Mouse (Mus musculus) central nervous system, embryonic 14 days (tissue): ENCODE measurements around the gene Gast. TPM values are rescaled to one million over a fixed set of nuclear protein-coding genes. Genes with fewer than 3 reads are reported as not detected.

Experiments used
- polyA plus RNA-seq: library from polyadenylated mRNA; depleted of rRNA; stranded (reverse); fragments of >200 nt; gene quantifications from 2 replicates; pipeline ENCODE4 v1.2.3, GENCODE M21; 2012; rRNA removed

The Gast gene
- polyA plus RNA-seq = 0.26 and 0.29 TPM in 2 replicates

GRCm38 (mm10) chr11:100333944-100334457, at the start of gene Gast:
TSS of gene Gast (plus strand) at chr11:100334407.

GRCm38 (mm10) chr11:100319492-100320171, 14.6 kb upstream of the Gast start, which contains the start of gene Eif1:
TSS of gene Eif1 (plus strand) at chr11:100319885.

GRCm38 (mm10) chr11:100355972-100356818, 22.0 kb downstream of the Gast start, which contains the start of gene Hap1:
TSS of gene Hap1 (minus strand) at chr11:100356128.

Other genes with a start within 250 kb of the Gast start
- not detected in 2 replicates for gene Krt32, start 246.2 kb upstream of the Gast start, polyA plus RNA-seq
- not detected in 2 replicates for gene Krt35, start 238.2 kb upstream of the Gast start, polyA plus RNA-seq
- gene Krt36, start 228.8 kb upstream of the Gast start, polyA plus RNA-seq = not detected in 2 replicates
- gene Krt13, start 212.8 kb upstream of the Gast start, polyA plus RNA-seq = 0.11 TPM in 1 of 2 replicates, not detected in the other
- gene Krt15, start 198.5 kb upstream of the Gast start, polyA plus RNA-seq = 2.6 and 33.5 TPM in 2 replicates
- gene Krt19, start 185.7 kb upstream of the Gast start, polyA plus RNA-seq = 1.3 and 12.8 TPM in 2 replicates
- gene Krt9, start 141.2 kb upstream of the Gast start, polyA plus RNA-seq = 0.06 and 0.10 TPM in 2 replicates
- 4.5 and 41.4 TPM in 2 replicates for gene Krt14, start 126.9 kb upstream of the Gast start, polyA plus RNA-seq
- not detected in 2 replicates for gene Krt16, start 85.5 kb upstream of the Gast start, polyA plus RNA-seq
- gene Krt17, start 73.4 kb upstream of the Gast start, polyA plus RNA-seq = 0.59 and 8.2 TPM in 2 replicates
- gene Krt42, start 64.5 kb upstream of the Gast start, polyA plus RNA-seq = not detected in 2 replicates
- 320 and 367 TPM in 2 replicates for gene Eif1, start 14.5 kb upstream of the Gast start, polyA plus RNA-seq
- gene Hap1, start 21.7 kb downstream of the Gast start, polyA plus RNA-seq = 183 and 184 TPM in 2 replicates
- 57.1 and 75.3 TPM in 2 replicates for gene Jup, start 63.4 kb downstream of the Gast start, polyA plus RNA-seq
- 18.9 and 36.6 TPM in 2 replicates for gene P3h4, start 80.4 kb downstream of the Gast start, polyA plus RNA-seq
- gene Fkbp10, start 81.3 kb downstream of the Gast start, polyA plus RNA-seq = 29.8 and 75.3 TPM in 2 replicates
- gene Nt5c3b, start 107.4 kb downstream of the Gast start, polyA plus RNA-seq = 113 and 117 TPM in 2 replicates
- 1.5 TPM in 2 replicates for gene Klhl10, start 107.5 kb downstream of the Gast start, polyA plus RNA-seq
- 7.5 and 8.1 TPM in 2 replicates for gene Klhl11, start 138.3 kb downstream of the Gast start, polyA plus RNA-seq
- 182 and 207 TPM in 2 replicates for gene Acly, start 193.6 kb downstream of the Gast start, polyA plus RNA-seq
- gene Ttc25, start 211.2 kb downstream of the Gast start, polyA plus RNA-seq = 1.6 and 1.7 TPM in 2 replicates
- 15.2 and 19.3 TPM in 2 replicates for gene Cnp, start 240.5 kb downstream of the Gast start, polyA plus RNA-seq